Mouse (Mus musculus) heart, embryonic 15.5 days (tissue): ENCODE data around the gene Pan3. TPM values are rescaled to one million over a fixed set of nuclear protein-coding genes. Genes with fewer than 3 reads are reported as not detected.
A peak's percentile ranks its signal among the peaks of the same experiment; 100 is the strongest.

Experiments
- ATAC-seq: fragments of 200-750 bp; cut with Nextera tagmentation; replicated peaks from 2 replicates; pipeline ENCODE4 v1.8.0; 2017; ENCODE audit warnings: low read depth, moderate TSS enrichment; ENCODE audit not compliant: insufficient number of reproducible peaks, insufficient read depth, low FRiP score
- H3K27ac ChIP-seq: fragments of 300-500 bp; sonication (generic); 2 replicates; pipeline ENCODE4 v1.5.1; 2015; ENCODE audit warnings: mild to moderate bottlenecking, inconsistent platforms
- H3K27me3 ChIP-seq: fragments of 300-500 bp; sonication (generic); 2 replicates; pipeline ENCODE4 v1.6.1; 2015; ENCODE audit warnings: inconsistent platforms
- H3K36me3 ChIP-seq: fragments of 300-500 bp; sonication (generic); 2 replicates; pipeline ENCODE4 v1.6.1; 2015; ENCODE audit warnings: mild to moderate bottlenecking, inconsistent platforms
- H3K4me1 ChIP-seq: fragments of 300-500 bp; sonication (generic); replicated peaks from 2 replicates; pipeline ENCODE4 v1.6.1; 2015; ENCODE audit warnings: inconsistent platforms
- H3K4me2 ChIP-seq: fragments of 300-500 bp; sonication (generic); 2 replicates; pipeline ENCODE4 v1.6.1; 2015; ENCODE audit warnings: inconsistent platforms, mild to moderate bottlenecking, moderate library complexity
- H3K4me3 ChIP-seq: fragments of 300-500 bp; sonication (generic); 2 replicates; pipeline ENCODE4 v1.5.1; 2015; ENCODE audit warnings: mild to moderate bottlenecking, inconsistent platforms
- H3K9ac ChIP-seq: fragments of 300-500 bp; sonication (generic); 2 replicates; pipeline ENCODE4 v1.6.1; 2015; ENCODE audit warnings: mild to moderate bottlenecking, inconsistent platforms
- H3K9me3 ChIP-seq: fragments of 300-500 bp; sonication (generic); replicated peaks from 2 replicates; pipeline ENCODE4 v1.6.1; 2016; ENCODE audit warnings: inconsistent platforms
- WGBS: fragments of 180-500 bp; shearing (Covaris S2); methylation state at CpG from one replicate; pipeline ENCODE4 v1.1.7; 2015; ENCODE audit warnings: mixed read lengths; 5-methylcytosine and 5-hydroxymethylcytosine counted together
- polyA plus RNA-seq: library from polyadenylated mRNA; unstranded; fragments of >200 nt; fragmentation: Nextera tagmentation; extraction: Ambion mirVana; gene quantifications from 2 replicates; pipeline ENCODE4 v1.2.1, GENCODE M21; 2015

Gene Pan3
- polyA plus RNA-seq, 1 experiment from 2014 or later = 43.5 TPM

DNA sequence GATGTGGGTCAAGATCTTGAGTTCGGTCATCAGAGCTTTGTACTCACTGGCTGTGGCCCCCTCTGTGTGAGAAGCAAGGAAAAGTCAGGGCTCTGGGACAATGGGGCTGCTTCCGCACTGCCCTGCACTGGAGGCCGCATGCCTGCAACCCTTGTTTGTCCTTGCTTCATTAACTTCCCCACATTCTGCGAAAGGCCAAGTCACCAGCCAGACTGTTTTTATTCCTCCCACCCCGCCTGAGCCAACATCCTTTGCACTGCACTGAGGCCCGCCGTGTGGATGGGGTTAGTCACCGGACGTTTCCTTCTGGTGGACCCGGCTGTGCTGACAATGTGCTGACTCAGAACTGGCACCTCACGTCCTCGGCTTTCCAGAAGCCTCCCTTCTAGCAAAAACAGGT lies 159.9 kb downstream of the Pan3 start:
- 0 out of 2 replicates have a peak, but pooled peaks cover 4% of the 10 kb centered on the region for H3K36me3 ChIP-seq
- ATAC-seq = peak; percentile 84
- no peaks in the 10 kb centered on the region for H3K9me3 ChIP-seq
- 48% methylated on average over 12 of the region's 12 CpGs for WGBS
- H3K4me3 ChIP-seq = no peak overlapping the region
- H3K4me1 ChIP-seq = no peaks in the 10 kb centered on the region
- H3K9ac ChIP-seq = no peak overlapping the region
- H3K4me2 ChIP-seq = no peak overlapping the region
- peak overlapping the region; percentile 74 for H3K27ac ChIP-seq
- H3K27me3 ChIP-seq = no peaks in the 10 kb centered on the region

DNA sequence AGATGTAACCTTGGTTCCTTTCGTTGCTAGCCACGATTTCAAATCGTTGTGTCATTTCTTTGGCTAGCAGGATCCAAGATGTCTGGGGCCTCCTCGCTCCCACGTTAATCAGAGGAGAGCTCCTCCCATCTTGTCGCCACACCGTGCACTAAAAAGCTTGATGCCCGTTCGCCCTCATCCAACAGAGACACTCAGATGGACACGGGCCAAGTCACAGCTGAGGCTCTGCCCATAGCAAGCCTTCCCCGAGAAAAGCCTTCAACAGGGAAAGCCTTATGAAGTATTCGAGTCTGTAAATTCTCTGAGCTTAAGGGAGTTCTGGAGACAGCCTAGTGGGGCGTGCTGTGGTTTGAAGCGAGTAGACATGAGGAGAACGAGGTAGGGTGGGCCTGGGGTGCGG lies 167.9 kb downstream of the Pan3 start:
- H3K4me2 ChIP-seq = no peak overlapping the region
- no peak overlapping the region for H3K27ac ChIP-seq
- H3K9me3 ChIP-seq = no peaks in the 10 kb centered on the region
- H3K4me1 ChIP-seq = peaks cover 27% of the 10 kb centered on the region
- 0 out of 2 replicates have a peak, but pooled peaks cover 3% of the 10 kb centered on the region for H3K36me3 ChIP-seq
- no peak overlapping the region for H3K9ac ChIP-seq
- 56% methylated on average over 16 of the region's 16 CpGs for WGBS
- no peak for ATAC-seq
- no peak overlapping the region for H3K4me3 ChIP-seq
- H3K27me3 ChIP-seq = no peaks in the 10 kb centered on the region

Other genes with a start within 250 kb of the Pan3 start
- not detected in 2 replicates for gene Gsx1, start 241.5 kb upstream of the Pan3 start, polyA plus RNA-seq
- gene Pdx1, start 160.2 kb upstream of the Pan3 start, polyA plus RNA-seq = not detected in 2 replicates
- gene Cdx2, start 122.9 kb upstream of the Pan3 start, polyA plus RNA-seq = not detected in 2 replicates
- gene Urad, start 107.7 kb upstream of the Pan3 start, polyA plus RNA-seq = not detected in 2 replicates
- gene Flt3, start 29.7 kb upstream of the Pan3 start, polyA plus RNA-seq = 0.09 and 0.24 TPM in 2 replicates